Mouse (Mus musculus) CD4-positive, CD25-positive, alpha-beta regulatory T cell, adult 4 months (primary cell): ENCODE data around the gene Pimreg. TPM values are rescaled to one million over a fixed set of nuclear protein-coding genes. Genes with fewer than 3 reads are reported as not detected.

Experiments used
- ATAC-seq: one replicate; pipeline ENCODE4 v1.8.0; 2017
- polyA plus RNA-seq, 2 experiments: library from polyadenylated mRNA; unstranded; fragments of 100-300 nt; shearing (Covaris generic); gene quantifications; one replicate each; pipeline ENCODE4 v1.2.1; 2017

The Pimreg gene
- polyA plus RNA-seq, 2 experiments from 2014 or later, result 1.8 to 5.1 TPM

GRCm38 (mm10) chr11:72031353-72031752 lies 10.5 kb upstream of the Pimreg start:
- no peak for ATAC-seq

- ATAC-seq, result no peak
Observed at GRCm38 (mm10) chr11:72032091-72032490, 9.7 kb upstream of the Pimreg start.

GRCm38 (mm10) chr11:72032589-72032988 lies 9.2 kb upstream of the Pimreg start:
- ATAC-seq, result no peak

GRCm38 (mm10) chr11:72037409-72037808 lies 4.4 kb upstream of the Pimreg start, which contains the start of gene Aipl1:
Aipl1 (minus strand) TSS chr11:72037509.
- no peak for ATAC-seq

- no peak for ATAC-seq
Observed at GRCm38 (mm10) chr11:72037996-72038395, 3.8 kb upstream of the Pimreg start.

GRCm38 (mm10) chr11:72039599-72040386 lies 2.0 kb upstream of the Pimreg start:
- ATAC-seq, result no peak

- ATAC-seq, result no peak
Observed at GRCm38 (mm10) chr11:72041290-72041767, 503 bp upstream of the Pimreg start.

- ATAC-seq, result no peak
Observed at GRCm38 (mm10) chr11:72042631-72043030, 799 bp downstream of the Pimreg start.

- no peak for ATAC-seq
Observed at GRCm38 (mm10) chr11:72044231-72044630, 2.4 kb downstream of the Pimreg start.

GRCm38 (mm10) chr11:72048730-72049129 lies 6.9 kb downstream of the Pimreg start:
- no peak for ATAC-seq

- ATAC-seq, result no peak
Observed at GRCm38 (mm10) chr11:72049171-72049759, 7.4 kb downstream of the Pimreg start.

GRCm38 (mm10) chr11:72050168-72050894 lies 8.5 kb downstream of the Pimreg start:
- ATAC-seq, result no peak

GRCm38 (mm10) chr11:72050895-72051858 lies 9.3 kb downstream of the Pimreg start:
- no peak for ATAC-seq

GRCm38 (mm10) chr11:72052221-72052620 lies 10.4 kb downstream of the Pimreg start:
- ATAC-seq, result no peak

- no peak for ATAC-seq
Observed at GRCm38 (mm10) chr11:72052636-72053035, 10.8 kb downstream of the Pimreg start.

GRCm38 (mm10) chr11:72055176-72055575 lies 13.3 kb downstream of the Pimreg start:
- no peak for ATAC-seq

GRCm38 (mm10) chr11:72057166-72057565 lies 15.3 kb downstream of the Pimreg start:
- no peak for ATAC-seq

- no peak for ATAC-seq
Observed at GRCm38 (mm10) chr11:72060416-72060815, 18.6 kb downstream of the Pimreg start.

- no peak for ATAC-seq
Observed at GRCm38 (mm10) chr11:72061093-72061620, 19.3 kb downstream of the Pimreg start.

GRCm38 (mm10) chr11:72064414-72064813 lies 22.6 kb downstream of the Pimreg start:
- no peak for ATAC-seq

- ATAC-seq, result no peak
Observed at GRCm38 (mm10) chr11:72065103-72065502, 23.3 kb downstream of the Pimreg start.

GRCm38 (mm10) chr11:72066330-72066729 lies 24.5 kb downstream of the Pimreg start:
- ATAC-seq, result no peak
